Mouse (Mus musculus): Measurements from ENCODE around the gene Scg5.

Scg5 gene

DNA sequence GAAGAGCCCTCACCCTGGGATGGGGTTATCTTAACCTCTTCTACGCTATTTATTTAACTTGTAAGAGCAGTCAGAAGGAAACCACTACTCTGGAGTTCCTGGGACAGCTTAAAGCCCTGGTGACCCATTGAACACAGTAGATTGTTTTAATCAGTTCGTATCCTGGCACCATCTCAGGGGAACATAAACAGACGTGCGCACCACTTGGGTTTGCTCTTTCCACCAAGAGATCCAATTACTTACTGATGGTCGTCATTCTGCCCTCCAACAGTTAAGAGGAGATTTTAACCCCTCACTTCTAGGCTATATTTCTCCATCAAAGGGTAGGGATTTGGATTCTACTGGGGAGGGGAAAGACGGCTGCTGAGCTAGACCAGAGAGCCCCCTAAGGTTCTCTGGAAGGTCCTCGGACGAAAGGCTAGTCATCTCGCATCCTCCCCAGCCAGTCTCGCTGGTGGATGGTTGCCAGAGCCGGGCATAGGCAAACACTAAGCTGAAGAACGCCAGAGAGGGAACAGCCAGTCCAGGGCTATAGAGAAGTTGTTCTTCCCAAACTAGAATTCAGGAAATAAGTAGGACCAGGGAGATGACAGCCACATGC lies 71.9 kb downstream of the Scg5 start:
- DNase-seq (ENCODE audit: low spot score) = no peak

DNA sequence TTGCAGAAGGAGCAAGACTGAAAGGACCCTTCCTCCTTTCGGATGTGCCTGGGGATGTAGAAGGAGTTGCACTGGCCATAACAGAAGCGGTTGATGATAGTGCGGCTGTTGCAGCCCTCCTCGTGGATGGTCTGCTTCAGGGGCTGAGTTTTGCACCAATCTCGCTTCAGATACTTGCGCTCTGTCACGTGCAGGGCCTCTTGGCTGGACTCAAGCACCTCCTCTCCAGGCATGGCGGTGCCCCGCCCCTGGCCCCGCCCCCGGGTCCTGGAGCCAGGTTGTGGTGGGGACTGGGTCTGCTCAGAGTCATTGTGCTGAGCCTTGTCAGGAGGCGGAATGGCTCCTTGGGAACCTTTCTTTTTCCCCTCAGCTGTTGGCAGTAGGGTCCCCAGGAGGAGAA lies 79.2 kb downstream of the Scg5 start:
- no peak for DNase-seq (ENCODE audit: low spot score)

DNA sequence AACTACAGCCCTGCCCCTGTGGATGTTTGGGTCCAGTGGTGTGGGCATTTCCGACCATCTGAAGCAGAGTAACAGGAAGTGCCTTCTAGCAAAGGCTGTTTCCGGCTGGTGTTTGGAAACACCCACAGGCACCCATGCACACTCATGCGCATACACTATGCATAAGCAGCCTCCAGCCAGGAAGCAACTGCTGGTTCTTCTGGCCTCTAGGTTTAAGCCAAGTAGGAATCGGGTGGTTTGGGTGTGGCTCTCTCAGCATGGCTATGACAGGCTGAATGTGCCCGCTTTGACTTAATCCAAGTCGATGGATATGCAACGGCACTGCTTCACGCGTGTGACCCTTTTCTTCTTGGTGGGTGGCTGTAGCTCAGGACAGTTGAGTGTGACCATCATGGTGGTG lies 79.6 kb downstream of the Scg5 start:
- no peak for DNase-seq (ENCODE audit: low spot score)

DNA sequence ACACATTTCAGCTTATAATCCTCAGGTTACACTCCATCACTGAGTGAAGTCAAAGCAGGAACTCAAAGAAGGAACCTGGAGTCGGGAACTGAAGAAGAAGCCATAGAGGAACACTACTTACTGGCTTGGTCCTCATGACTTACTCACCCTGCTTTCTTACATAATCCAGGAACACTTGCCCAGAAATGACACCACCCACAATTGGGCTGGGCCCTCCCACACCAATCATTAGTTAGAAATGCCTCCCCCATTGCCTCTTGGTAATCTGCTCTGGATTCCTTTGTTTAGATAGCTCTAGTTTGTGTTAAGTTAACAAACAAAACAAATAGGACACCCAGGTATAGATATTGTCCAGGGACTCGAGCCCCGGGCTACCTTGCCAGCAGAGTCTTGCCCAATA lies 100.3 kb downstream of the Scg5 start:
- no peak for DNase-seq (ENCODE audit: low spot score)
